Comparison of ENCODE assay signal across 8 mouse cellular contexts in genomic region chr1:86523776-86524618, GRCm38 (mm10). TPM values are rescaled to one million over a fixed set of nuclear protein-coding genes. Genes with fewer than 3 reads are reported as not detected.
DNase-seq lines count a peak whose midpoint lies in the region; ATAC-seq and TF ChIP-seq lines count a peak whose summit lies in the region.

No protein-coding gene starts in this region.

- H3K27ac ChIP-seq in heart, adult 2 months, result peak overlapping the region; percentile 100
- H3K27ac ChIP-seq in forebrain, embryonic 11.5 days (ENCODE audit: low read depth, low read length), result peak overlapping the region; percentile 92
- peak overlapping the region; percentile 98 for H3K27ac ChIP-seq in liver, embryonic 13.5 days
- H3K27ac ChIP-seq in stomach, postnatal 0 days (replicated peaks), result peak overlapping the region; percentile 100

- ATAC-seq in forebrain, embryonic 11.5 days (replicated peaks; ENCODE audit: low FRiP score), result no peak
- peak; percentile 7 for ATAC-seq in liver, embryonic 13.5 days (ENCODE audit: low read depth)
- no peak for ATAC-seq in stomach, postnatal 0 days (ENCODE audit: low FRiP score, low TSS enrichment)

- WGBS in heart, adult 2 months, result 87% methylated on average over 8 of the region's 8 CpGs
- 88% methylated on average over 8 of the region's 8 CpGs for WGBS in forebrain, embryonic 11.5 days
- WGBS in liver, embryonic 13.5 days (ENCODE audit: insufficient replicate concordance), result 44% methylated on average over 8 of the region's 8 CpGs
- WGBS in stomach, postnatal 0 days, result 82% methylated on average over 8 of the region's 8 CpGs

- no peak overlapping the region; the same call in 1 of the 2 replicates for H3K9ac ChIP-seq in heart, adult 2 months (ENCODE audit: low read depth, low read length)
- peak overlapping the region; percentile 94 for H3K9ac ChIP-seq in forebrain, embryonic 11.5 days (ENCODE audit: low read length)
- peak overlapping the region; percentile 81 for H3K9ac ChIP-seq in liver, embryonic 13.5 days
- peak overlapping the region; percentile 67; the same call in 1 of the 2 replicates for H3K9ac ChIP-seq in stomach, postnatal 0 days (ENCODE audit: low read length)

- peak overlapping the region; percentile 38 for H3K4me3 ChIP-seq in heart, adult 2 months
- H3K4me3 ChIP-seq in E14TG2a.4 (replicated peaks; ENCODE audit: low read length), result peak overlapping the region; percentile 99
- H3K4me3 ChIP-seq in forebrain, embryonic 11.5 days (ENCODE audit: low read depth, low read length), result no peak overlapping the region
- H3K4me3 ChIP-seq in liver, embryonic 13.5 days (replicated peaks), result peak overlapping the region; percentile 100
- no peak overlapping the region for H3K4me3 ChIP-seq in stomach, postnatal 0 days (ENCODE audit: low read depth, low read length)

- peaks cover 2% of the 10 kb centered on the region for H3K79me2 ChIP-seq in heart, adult 2 months (replicated peaks; ENCODE audit: control insufficient read depth, insufficient read depth, low read length)

- no peak for TF ChIP-seq CTCF in heart, adult 2 months (IDR thresholded peaks at IDR 0.05)
- TF ChIP-seq CTCF in E14TG2a.4 (conservative IDR thresholded peaks at IDR 0.05; ENCODE audit: low read length), result no peak
- TF ChIP-seq CTCF in stomach, postnatal 0 days (IDR thresholded peaks at IDR 0.05; ENCODE audit: low read depth), result no peak

- no peak for TF ChIP-seq EP300 in heart, adult 2 months (IDR thresholded peaks at IDR 0.05; ENCODE audit: insufficient read depth, low read depth, low read length)
- no peak for TF ChIP-seq EP300 in stomach, postnatal 0 days (optimal IDR thresholded peaks at IDR 0.05)

- H3K4me2 ChIP-seq in forebrain, embryonic 11.5 days (ENCODE audit: low read depth, low read length, severe bottlenecking), result no peak overlapping the region; the same call in 1 of the 2 replicates
- H3K4me2 ChIP-seq in liver, embryonic 13.5 days, result peak overlapping the region; percentile 99
- H3K4me2 ChIP-seq in stomach, postnatal 0 days (replicated peaks; ENCODE audit: low read depth), result peak overlapping the region; percentile 88; the same call in 1 of the 2 replicates

- H3K36me3 ChIP-seq in heart, adult 2 months (ENCODE audit: control insufficient read depth, insufficient read depth, low read length), result no peaks in the 10 kb centered on the region
- peaks cover 15% of the 10 kb centered on the region for H3K36me3 ChIP-seq in E14TG2a.4 (ENCODE audit: insufficient read depth, low read length)
- H3K36me3 ChIP-seq in forebrain, embryonic 11.5 days (ENCODE audit: control insufficient read depth, insufficient read depth, low read length), result peaks cover under 1% of the 10 kb centered on the region; the same call in 1 of the 2 replicates
- H3K36me3 ChIP-seq in liver, embryonic 13.5 days, result peaks cover 5% of the 10 kb centered on the region
- H3K36me3 ChIP-seq in stomach, postnatal 0 days (ENCODE audit: control insufficient read depth, insufficient read depth, low read length), result no peaks in the 10 kb centered on the region

- no peak for TF ChIP-seq POLR2A in heart, adult 2 months (IDR thresholded peaks at IDR 0.05; ENCODE audit: insufficient read depth, low read depth, low read length)

- intact Hi-C loops in heart, adult 2 months (cut with DNase I), result no loop called here
- intact Hi-C loops in heart, postnatal 25 days (cut with DNase I), result no loop called here

- H3K4me1 ChIP-seq in heart, adult 2 months (ENCODE audit: control insufficient read depth, insufficient read depth, low read length), result peaks cover 4% of the 10 kb centered on the region; the same call in 1 of the 2 replicates
- peaks cover 48% of the 10 kb centered on the region for H3K4me1 ChIP-seq in E14TG2a.4 (replicated peaks; ENCODE audit: low read depth, low read length)
- H3K4me1 ChIP-seq in forebrain, embryonic 11.5 days (replicated peaks; ENCODE audit: control insufficient read depth, insufficient read depth, low read length), result peaks cover 7% of the 10 kb centered on the region; the same call in 1 of the 2 replicates
- peaks cover 54% of the 10 kb centered on the region for H3K4me1 ChIP-seq in liver, embryonic 13.5 days (replicated peaks)
- peaks cover 4% of the 10 kb centered on the region for H3K4me1 ChIP-seq in stomach, postnatal 0 days (replicated peaks; ENCODE audit: control insufficient read depth, insufficient read depth)

- H3K9me3 ChIP-seq in E14TG2a.4 (ENCODE audit: low read length), result no peaks in the 10 kb centered on the region
- no peaks in the 10 kb centered on the region for H3K9me3 ChIP-seq in forebrain, embryonic 11.5 days (ENCODE audit: control insufficient read depth, low read length)
- H3K9me3 ChIP-seq in liver, embryonic 13.5 days (replicated peaks), result no peaks in the 10 kb centered on the region
- no peaks in the 10 kb centered on the region for H3K9me3 ChIP-seq in stomach, postnatal 0 days (ENCODE audit: control insufficient read depth, low read length)

- DNase-seq in heart, adult 2 months, result no peak
- no peak for DNase-seq in heart, postnatal 25 days (ENCODE audit: low spot score)
- DNase-seq in forebrain, embryonic 11.5 days (ENCODE audit: low spot score), result peak; percentile 51
- peak; percentile 62 for DNase-seq in liver, embryonic 13.5 days
- DNase-seq in stomach, postnatal 0 days (ENCODE audit: low spot score), result no peak
- no peak for DNase-seq in T-cell, adult 2 months (ENCODE audit: low spot score)
- no peak for DNase-seq in urinary bladder, adult 2 months (ENCODE audit: low spot score)

- H3K27me3 ChIP-seq in heart, adult 2 months (ENCODE audit: control insufficient read depth, insufficient read depth, low read length), result no peaks in the 10 kb centered on the region
- H3K27me3 ChIP-seq in E14TG2a.4 (ENCODE audit: insufficient read depth, low read length), result no peaks in the 10 kb centered on the region
- no peaks in the 10 kb centered on the region for H3K27me3 ChIP-seq in forebrain, embryonic 11.5 days (ENCODE audit: control insufficient read depth, insufficient read depth, low read length)
- no peaks in the 10 kb centered on the region for H3K27me3 ChIP-seq in liver, embryonic 13.5 days
- no peaks in the 10 kb centered on the region for H3K27me3 ChIP-seq in stomach, postnatal 0 days (ENCODE audit: control insufficient read depth, insufficient read depth, low read length)

RNA-seq across cellular contexts. Expression of gene Ptma, which starts 2.5 kb away (rescaled TPM):
- 100 to 1,000 TPM; 200 to 227 TPM for total RNA-seq in heart, adult 2 months (2021)
- polyA plus RNA-seq in heart, adult 2 months (2012; rRNA removed), result 169 and 177 TPM in 2 replicates
- total RNA-seq in heart, postnatal 25 days (2021), result 100 to 1,000 TPM; 231 to 265 TPM
- polyA plus RNA-seq in forebrain, embryonic 11.5 days (2014; fragmentation: Nextera tagmentation; extraction: Ambion mirVana), result 3,230 and 3,412 TPM in 2 replicates
- 1,483 and 1,688 TPM in 2 replicates for polyA plus RNA-seq in liver, embryonic 13.5 days (2015; fragmentation: Nextera tagmentation; extraction: Ambion mirVana)
- 1,436 and 1,585 TPM in 2 replicates for polyA plus RNA-seq in stomach, postnatal 0 days (2015; fragmentation: Nextera tagmentation; extraction: Ambion mirVana)
- 836 and 1,054 TPM in 2 replicates for polyA plus RNA-seq in urinary bladder, adult 2 months (2012; rRNA removed)

RNA-seq across cellular contexts. Expression of gene Pde6d, which starts 58.4 kb away (rescaled TPM):
- total RNA-seq in heart, adult 2 months (2021), result 10 to 100 TPM; 40.4 to 47.6 TPM
- polyA plus RNA-seq in heart, adult 2 months (2012; rRNA removed), result 27.9 and 39.2 TPM in 2 replicates
- total RNA-seq in heart, postnatal 25 days (2021), result 10 to 100 TPM; 43.5 to 45.6 TPM
- 81.0 and 88.0 TPM in 2 replicates for polyA plus RNA-seq in forebrain, embryonic 11.5 days (2014; fragmentation: Nextera tagmentation; extraction: Ambion mirVana)
- polyA plus RNA-seq in liver, embryonic 13.5 days (2015; fragmentation: Nextera tagmentation; extraction: Ambion mirVana), result 31.5 and 35.7 TPM in 2 replicates
- 33.6 and 38.2 TPM in 2 replicates for polyA plus RNA-seq in stomach, postnatal 0 days (2015; fragmentation: Nextera tagmentation; extraction: Ambion mirVana)
- 48.0 and 49.0 TPM in 2 replicates for polyA plus RNA-seq in urinary bladder, adult 2 months (2012; rRNA removed)

RNA-seq across cellular contexts. Expression of gene Cops7b, which starts 58.7 kb away (rescaled TPM):
- total RNA-seq in heart, adult 2 months (2021), result 10 to 100 TPM; 11.2 to 12.0 TPM
- 18.2 and 22.4 TPM in 2 replicates for polyA plus RNA-seq in heart, adult 2 months (2012; rRNA removed)
- 10 to 100 TPM; 10.1 TPM for total RNA-seq in heart, postnatal 25 days (2021)
- polyA plus RNA-seq in forebrain, embryonic 11.5 days (2014; fragmentation: Nextera tagmentation; extraction: Ambion mirVana), result 57.1 and 62.3 TPM in 2 replicates
- 16.7 and 18.5 TPM in 2 replicates for polyA plus RNA-seq in liver, embryonic 13.5 days (2015; fragmentation: Nextera tagmentation; extraction: Ambion mirVana)
- 14.9 and 16.2 TPM in 2 replicates for polyA plus RNA-seq in stomach, postnatal 0 days (2015; fragmentation: Nextera tagmentation; extraction: Ambion mirVana)
- 22.0 and 34.3 TPM in 2 replicates for polyA plus RNA-seq in urinary bladder, adult 2 months (2012; rRNA removed)

Comparison
In these comparisons a context has a peak if more than half of its experiments do, and no peak if none do; other contexts are left out.
1. DNase-seq: peak in forebrain, embryonic 11.5 days (single experiment) and liver, embryonic 13.5 days (single experiment); none in heart, adult 2 months (0 of 2), heart, postnatal 25 days (single experiment), stomach, postnatal 0 days (single experiment), T-cell, adult 2 months (single experiment) and urinary bladder, adult 2 months (single experiment).
2. H3K4me3 ChIP-seq: peak in heart, adult 2 months (single experiment), E14TG2a.4 (single experiment) and liver, embryonic 13.5 days (single experiment); none in forebrain, embryonic 11.5 days (single experiment) and stomach, postnatal 0 days (single experiment).
3. Peak in every context shown above with its lines, with median percentiles within 50 percentile points of each other: H3K27ac ChIP-seq.